Mouse (Mus musculus) embryonic facial prominence, embryonic 13.5 days (tissue): ENCODE measurements around the gene Duox2. TPM values are rescaled to one million over a fixed set of nuclear protein-coding genes. Genes with fewer than 3 reads are reported as not detected.

ENCODE experiments used
- ATAC-seq: fragments of 200-750 bp; cut with Nextera tagmentation; 2 replicates; pipeline ENCODE4 v1.8.0; 2017; ENCODE audit warnings: low read depth; ENCODE audit not compliant: insufficient number of reproducible peaks, insufficient read depth, low FRiP score, low TSS enrichment
- H3K27ac ChIP-seq: fragments of 300-500 bp; sonication (generic); 2 replicates; pipeline ENCODE4 v1.5.1; 2015; ENCODE audit warnings: moderate library complexity, mild to moderate bottlenecking, inconsistent platforms
- H3K27me3 ChIP-seq: fragments of 300-500 bp; sonication (generic); 2 replicates; pipeline ENCODE4 v1.6.1; 2015; ENCODE audit warnings: mild to moderate bottlenecking, inconsistent platforms
- H3K36me3 ChIP-seq: fragments of 300-500 bp; sonication (generic); 2 replicates; pipeline ENCODE4 v1.6.1; 2015; ENCODE audit warnings: mild to moderate bottlenecking, inconsistent platforms
- H3K4me1 ChIP-seq: fragments of 300-500 bp; sonication (generic); 2 replicates; pipeline ENCODE4 v1.6.1; 2015; ENCODE audit warnings: inconsistent platforms
- H3K4me2 ChIP-seq: fragments of 300-500 bp; sonication (generic); 2 replicates; pipeline ENCODE4 v1.6.1; 2015; ENCODE audit warnings: moderate library complexity, mild to moderate bottlenecking, inconsistent platforms
- H3K4me3 ChIP-seq: fragments of 300-500 bp; sonication (generic); 2 replicates; pipeline ENCODE4 v1.5.1; 2015; ENCODE audit warnings: mild to moderate bottlenecking, inconsistent platforms
- H3K9ac ChIP-seq: fragments of 300-500 bp; sonication (generic); 2 replicates; pipeline ENCODE4 v1.6.1; 2015; ENCODE audit warnings: mild to moderate bottlenecking, inconsistent platforms
- H3K9me3 ChIP-seq: fragments of 300-500 bp; sonication (generic); 2 replicates; pipeline ENCODE4 v1.6.1; 2016; ENCODE audit warnings: inconsistent platforms
- WGBS: fragments of 180-500 bp; shearing (Covaris S2); methylation state at CpG from one replicate; pipeline ENCODE4 v1.1.7; 2015; ENCODE audit warnings: mixed read lengths; 5-methylcytosine and 5-hydroxymethylcytosine counted together
- polyA plus RNA-seq: library from polyadenylated mRNA; unstranded; fragments of >200 nt; fragmentation: Nextera tagmentation; extraction: Ambion mirVana; gene quantifications from 2 replicates; pipeline ENCODE4 v1.2.1, GENCODE M21; 2015

The Duox2 gene
- polyA plus RNA-seq, 1 experiment from 2014 or later: 0.14 TPM

- peaks cover 45% of the 10 kb centered on the region for H3K27me3 ChIP-seq
- peaks cover 15% of the 10 kb centered on the region for H3K4me1 ChIP-seq
- ATAC-seq: no peak
- no peak overlapping the region for H3K27ac ChIP-seq
- no peak overlapping the region for H3K4me2 ChIP-seq
- no peak overlapping the region for H3K9ac ChIP-seq
- WGBS: 81% methylated on average over 4 of the region's 4 CpGs
- no peak overlapping the region for H3K4me3 ChIP-seq
- H3K9me3 ChIP-seq: no peaks in the 10 kb centered on the region
- no peaks in the 10 kb centered on the region for H3K36me3 ChIP-seq
Observed at GRCm38 (mm10) chr2:122317384-122317783, 19.1 kb upstream of the Duox2 start.

GRCm38 (mm10) chr2:122315372-122315771 lies 17.1 kb upstream of the Duox2 start, which contains the start of gene Duox1:
TSS of gene Duox1 (plus strand) at chr2:122315672.
- no peak for ATAC-seq
- no peak within 1 kb of the TSS for H3K4me2 ChIP-seq
- H3K36me3 ChIP-seq: no peaks in the 10 kb centered on the region
- H3K27ac ChIP-seq: no peak within 1 kb of the TSS
- WGBS: 88% methylated on average over 7 of the region's 7 CpGs
- no peaks in the 10 kb centered on the region for H3K9me3 ChIP-seq
- no peak within 1 kb of the TSS for H3K9ac ChIP-seq
- H3K4me3 ChIP-seq: no peak within 1 kb of the TSS
- peaks cover 15% of the 10 kb centered on the region for H3K4me1 ChIP-seq
- peaks cover 63% of the 10 kb centered on the region for H3K27me3 ChIP-seq

GRCm38 (mm10) chr2:122313536-122313935 lies 15.3 kb upstream of the Duox2 start, which contains the start of gene Duoxa1:
TSS of gene Duoxa1 (minus strand) at chr2:122313730.
- WGBS: 3% methylated on average over 24 of the region's 24 CpGs
- no peak within 1 kb of the TSS for H3K27ac ChIP-seq
- ATAC-seq: 0 out of 2 replicates have a peak, but pooled peaks have one; percentile 40
- H3K4me3 ChIP-seq: peak within 1 kb of the TSS; percentile 33
- H3K9me3 ChIP-seq: no peaks in the 10 kb centered on the region
- peak within 1 kb of the TSS; percentile 32 for H3K9ac ChIP-seq
- H3K36me3 ChIP-seq: no peaks in the 10 kb centered on the region
- H3K4me1 ChIP-seq: peaks cover 15% of the 10 kb centered on the region
- H3K4me2 ChIP-seq: peak within 1 kb of the TSS; percentile 66
- H3K27me3 ChIP-seq: peaks cover 74% of the 10 kb centered on the region

GRCm38 (mm10) chr2:122312722-122313417 lies 14.6 kb upstream of the Duox2 start:
- H3K4me2 ChIP-seq: peak overlapping the region; percentile 66
- no peak overlapping the region for H3K27ac ChIP-seq
- no peak for ATAC-seq
- no peaks in the 10 kb centered on the region for H3K36me3 ChIP-seq
- peak overlapping the region; percentile 32; the same call in 1 of the 2 replicates for H3K9ac ChIP-seq
- peaks cover 73% of the 10 kb centered on the region for H3K27me3 ChIP-seq
- H3K4me3 ChIP-seq: peak overlapping the region; percentile 33
- H3K4me1 ChIP-seq: peaks cover 15% of the 10 kb centered on the region
- WGBS: 4% methylated on average over 27 of the region's 27 CpGs
- H3K9me3 ChIP-seq: no peaks in the 10 kb centered on the region

- no peak overlapping the region for H3K27ac ChIP-seq
- H3K9me3 ChIP-seq: no peaks in the 10 kb centered on the region
- peaks cover 19% of the 10 kb centered on the region for H3K4me1 ChIP-seq
- ATAC-seq: no peak
- H3K27me3 ChIP-seq: peaks cover 75% of the 10 kb centered on the region
- no peak overlapping the region for H3K4me2 ChIP-seq
- WGBS: 60% methylated on average over 2 of the region's 2 CpGs
- no peak overlapping the region for H3K9ac ChIP-seq
- no peaks in the 10 kb centered on the region for H3K36me3 ChIP-seq
- no peak overlapping the region for H3K4me3 ChIP-seq
Observed at GRCm38 (mm10) chr2:122311561-122311960, 13.3 kb upstream of the Duox2 start.

DNA sequence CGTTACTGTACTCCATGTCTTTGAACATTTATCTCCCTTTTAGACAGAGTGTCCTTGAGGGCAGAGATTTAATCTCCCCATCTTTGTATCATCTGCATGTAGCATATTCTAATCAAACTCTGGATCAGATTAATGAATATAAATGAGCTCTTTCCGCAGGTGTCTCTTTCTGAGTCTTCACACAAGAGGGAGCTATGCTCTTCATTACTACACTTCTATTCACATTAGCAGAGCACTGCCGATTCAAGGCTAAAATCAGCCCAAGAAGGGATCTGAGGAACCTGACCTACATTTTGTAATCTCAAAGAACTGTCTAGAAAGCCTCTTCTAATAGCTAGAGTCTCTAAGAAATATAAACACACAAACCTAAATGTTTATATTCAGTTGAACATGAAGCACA lies 11.4 kb upstream of the Duox2 start:
- Histone ChIP-seq H3K4me3 (no peak overlapping the region), H3K4me2 (no peak overlapping the region), H3K9me3 (no peaks in the 10 kb centered on the region), H3K36me3 (no peaks in the 10 kb centered on the region), H3K27me3 (peaks cover 88% of the 10 kb centered on the region), H3K9ac (no peak overlapping the region), H3K27ac (no peak overlapping the region), H3K4me1 (peaks cover 20% of the 10 kb centered on the region)
- 44% methylated on average over 3 of the region's 3 CpGs for WGBS
- no peak for ATAC-seq

DNA sequence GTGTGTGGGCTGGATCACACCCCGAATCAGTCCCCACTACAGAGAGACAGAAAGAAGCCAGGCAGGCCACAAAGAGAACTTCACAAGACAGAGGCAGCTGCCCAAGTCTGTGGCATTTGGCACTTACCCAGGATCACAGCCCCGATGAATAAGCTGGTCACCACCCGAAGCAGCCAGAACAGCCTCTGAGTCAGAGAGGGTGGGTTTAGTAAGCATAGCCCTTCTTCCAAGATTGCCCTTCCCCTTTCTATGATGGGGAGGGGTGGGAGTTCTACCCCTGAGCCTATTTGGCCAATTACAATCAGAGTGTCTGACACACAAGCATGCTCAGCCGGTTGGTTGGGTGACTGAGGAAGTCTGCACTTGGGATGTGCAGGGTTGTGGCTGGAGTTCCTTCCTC lies 7.9 kb upstream of the Duox2 start:
- Histone ChIP-seq H3K4me2 (no peak overlapping the region), H3K4me3 (no peak overlapping the region), H3K27me3 (peaks cover 88% of the 10 kb centered on the region), H3K36me3 (no peaks in the 10 kb centered on the region), H3K9ac (no peak overlapping the region), H3K27ac (no peak overlapping the region), H3K9me3 (no peaks in the 10 kb centered on the region), H3K4me1 (peaks cover 17% of the 10 kb centered on the region)
- WGBS: 57% methylated on average over 4 of the region's 4 CpGs
- ATAC-seq: no peak

GRCm38 (mm10) chr2:122305097-122305892 lies 7.0 kb upstream of the Duox2 start:
- Histone ChIP-seq H3K4me1 (peaks cover 24% of the 10 kb centered on the region), H3K9me3 (no peaks in the 10 kb centered on the region), H3K4me3 (no peak overlapping the region), H3K36me3 (no peaks in the 10 kb centered on the region), H3K9ac (no peak overlapping the region), H3K4me2 (no peak overlapping the region), H3K27ac (no peak overlapping the region), H3K27me3 (peaks cover 90% of the 10 kb centered on the region)
- 76% methylated on average over 16 of the region's 16 CpGs for WGBS
- no peak for ATAC-seq

DNA sequence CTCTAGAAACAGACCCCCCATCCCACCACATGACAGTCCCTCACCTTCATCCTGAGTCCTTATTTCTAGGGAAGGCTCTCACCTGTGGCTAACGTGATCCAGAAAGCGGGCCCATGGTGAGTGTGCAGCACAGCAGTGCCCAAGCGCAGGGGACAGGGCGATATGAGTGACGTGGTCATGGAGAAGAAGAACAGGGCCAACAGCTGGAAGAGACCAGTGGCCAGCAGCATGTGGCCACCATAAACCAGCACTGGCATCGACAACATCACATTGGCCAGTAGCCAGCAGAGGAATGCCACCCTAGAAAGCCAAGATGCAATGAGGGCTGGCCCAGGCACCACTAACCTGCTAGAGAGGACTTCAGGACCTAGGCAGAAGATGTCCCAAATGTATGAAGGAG lies 6.3 kb upstream of the Duox2 start:
- peaks cover 98% of the 10 kb centered on the region for H3K27me3 ChIP-seq
- no peaks in the 10 kb centered on the region for H3K36me3 ChIP-seq
- H3K9ac ChIP-seq: no peak overlapping the region
- peaks cover 24% of the 10 kb centered on the region for H3K4me1 ChIP-seq
- H3K9me3 ChIP-seq: no peaks in the 10 kb centered on the region
- 92% methylated on average over 6 of the region's 6 CpGs for WGBS
- H3K4me3 ChIP-seq: no peak overlapping the region
- ATAC-seq: no peak
- H3K27ac ChIP-seq: no peak overlapping the region
- no peak overlapping the region for H3K4me2 ChIP-seq

DNA sequence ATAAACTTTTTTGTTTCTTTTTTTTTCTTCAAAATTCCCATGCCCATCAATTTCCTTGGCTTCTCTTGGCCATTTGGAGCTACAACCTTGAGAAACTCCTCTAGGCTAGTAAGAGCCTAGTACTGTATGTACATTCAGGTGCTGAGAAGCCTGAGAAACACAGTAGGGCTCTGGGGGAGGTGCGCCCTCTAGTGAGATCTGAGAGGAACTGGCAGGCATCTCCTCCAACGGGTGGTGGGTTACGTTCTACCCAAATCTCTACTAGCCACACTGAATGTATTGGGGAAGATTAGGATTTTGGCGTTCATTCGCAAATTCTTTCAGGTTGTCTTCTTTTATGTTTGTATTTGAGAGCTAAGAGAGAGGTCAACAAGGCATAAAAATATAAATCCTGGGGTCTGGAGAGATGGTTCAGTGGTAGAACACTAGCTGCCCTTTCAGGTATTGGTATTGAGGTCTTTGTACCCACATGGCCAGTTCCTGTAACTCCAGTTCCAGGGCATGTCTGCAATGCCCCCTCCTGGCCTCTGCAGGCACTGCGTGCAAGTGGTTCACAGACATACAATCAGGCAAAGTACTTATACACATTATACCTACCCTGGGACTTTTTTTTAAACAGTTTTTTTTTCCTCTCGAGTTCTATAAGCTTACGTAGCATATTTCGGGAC lies 4.5 kb upstream of the Duox2 start:
- peaks cover 99% of the 10 kb centered on the region for H3K27me3 ChIP-seq
- no peak overlapping the region for H3K9ac ChIP-seq
- WGBS: 10% methylated on average over 9 of the region's 9 CpGs
- no peak overlapping the region for H3K4me3 ChIP-seq
- H3K27ac ChIP-seq: no peak overlapping the region
- H3K36me3 ChIP-seq: no peaks in the 10 kb centered on the region
- H3K9me3 ChIP-seq: no peaks in the 10 kb centered on the region
- H3K4me1 ChIP-seq: peaks cover 40% of the 10 kb centered on the region
- no peak overlapping the region; the same call in 1 of the 2 replicates for H3K4me2 ChIP-seq
- no peak for ATAC-seq

DNA sequence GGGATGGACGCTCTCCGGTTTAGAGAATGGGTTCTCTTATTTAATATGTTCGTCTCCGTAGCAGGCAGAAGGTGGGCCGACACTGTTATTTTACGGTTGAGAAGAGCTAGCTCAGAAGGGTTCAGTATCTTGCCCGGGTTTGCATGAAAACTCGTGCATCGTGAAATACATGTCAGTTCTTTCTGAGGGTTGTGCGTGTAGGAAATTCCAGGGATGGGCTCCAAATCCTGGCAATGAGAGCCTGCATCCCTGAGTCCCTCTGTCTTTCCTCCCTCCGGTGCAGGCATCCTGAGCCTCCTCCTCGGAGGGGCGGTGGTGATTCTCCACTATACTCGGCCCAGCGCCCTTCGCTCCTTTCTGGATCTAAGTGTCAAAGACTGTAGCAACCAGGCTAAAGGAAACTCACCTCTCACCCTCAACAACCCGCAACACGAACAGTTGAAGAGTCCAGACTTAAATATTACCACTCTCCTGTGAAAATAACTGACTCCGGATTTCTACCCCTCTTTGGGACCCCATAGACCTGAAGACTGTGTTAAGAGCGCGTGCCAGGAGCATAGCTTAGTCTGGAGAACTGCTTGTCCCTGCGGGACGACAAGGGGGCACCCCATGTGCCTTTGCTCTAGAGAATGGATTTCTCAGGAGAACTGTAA lies 3.8 kb upstream of the Duox2 start:
- ATAC-seq: no peak
- Histone ChIP-seq H3K4me1 (peaks cover 46% of the 10 kb centered on the region), H3K27me3 (peaks cover 100% of the 10 kb centered on the region), H3K9me3 (no peaks in the 10 kb centered on the region), H3K4me3 (peak overlapping the region; percentile 42), H3K4me2 (peak overlapping the region; percentile 76), H3K9ac (peak overlapping the region; percentile 44), H3K36me3 (no peaks in the 10 kb centered on the region), H3K27ac (no peak overlapping the region)
- 7% methylated on average over 23 of the region's 23 CpGs for WGBS
